Mouse (Mus musculus) embryonic fibroblast, embryonic 13.5 days (primary cell): ENCODE data around the gene Glis1. TPM values are rescaled to one million over a fixed set of nuclear protein-coding genes. Genes with fewer than 3 reads are reported as not detected.

ENCODE experiments used
- H3K27ac ChIP-seq: 2 replicates; pipeline ENCODE4 v1.5.1; 2012; ENCODE audit warnings: low read length, control low read depth, inconsistent platforms; ENCODE audit not compliant: insufficient read depth
- H3K4me1 ChIP-seq: 2 replicates; pipeline ENCODE4 v1.6.1; 2011; ENCODE audit warnings: low read length; ENCODE audit not compliant: control insufficient read depth, insufficient read depth
- H3K4me3 ChIP-seq: 2 replicates; pipeline ENCODE4 v1.5.1; 2011; ENCODE audit warnings: mild to moderate bottlenecking, control low read depth, low read length; ENCODE audit not compliant: insufficient read depth
- CTCF ChIP-seq: IDR thresholded peaks from 2 replicates; pipeline ENCODE4 v1.5.1; 2011; ENCODE audit warnings: mild to moderate bottlenecking, control low read depth, low read length, moderate library complexity, borderline replicate concordance; ENCODE audit not compliant: insufficient read depth
- POLR2A ChIP-seq: IDR thresholded peaks from 2 replicates; pipeline ENCODE4 v1.6.1; 2011; ENCODE audit warnings: low read depth, mild to moderate bottlenecking, control low read depth, low read length, moderate library complexity
- polyA plus RNA-seq: library from polyadenylated mRNA; stranded (reverse); fragments of >200 nt; gene quantifications from 2 replicates; pipeline ENCODE4 v1.2.4, GENCODE M21; 2011; ENCODE audit warnings: low read depth; ENCODE audit not compliant: missing spikeins, insufficient read length

The Glis1 gene
- polyA plus RNA-seq, 1 experiment, result 4.9 TPM

DNA sequence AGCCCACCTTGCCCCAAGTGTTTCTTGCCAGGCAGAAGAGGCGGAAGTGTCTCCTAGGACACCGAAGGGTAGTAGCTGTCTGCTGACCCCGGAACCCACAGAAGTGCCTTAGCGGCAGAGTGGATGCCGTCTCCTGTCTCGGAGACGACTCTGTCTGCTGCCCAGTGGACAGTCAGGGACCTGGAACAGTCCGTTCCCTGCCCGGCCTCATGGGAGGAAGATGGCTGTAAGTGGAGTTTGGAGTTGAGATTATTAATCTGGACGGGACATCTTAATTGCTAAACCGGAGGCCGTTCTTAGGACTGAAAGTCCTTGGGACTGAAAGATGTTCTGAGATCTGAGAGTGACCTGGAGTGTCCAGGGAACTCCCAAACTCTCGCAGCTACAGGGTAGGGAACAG, 15.1 kb downstream of the Glis1 start:
- TF ChIP-seq CTCF, result no peak
- no peak for TF ChIP-seq POLR2A
- Histone ChIP-seq H3K4me1 (peaks cover 8% of the 10 kb centered on the region; the same call in 1 of the 2 replicates), H3K4me3 (no peak overlapping the region), H3K27ac (no peak overlapping the region)

DNA sequence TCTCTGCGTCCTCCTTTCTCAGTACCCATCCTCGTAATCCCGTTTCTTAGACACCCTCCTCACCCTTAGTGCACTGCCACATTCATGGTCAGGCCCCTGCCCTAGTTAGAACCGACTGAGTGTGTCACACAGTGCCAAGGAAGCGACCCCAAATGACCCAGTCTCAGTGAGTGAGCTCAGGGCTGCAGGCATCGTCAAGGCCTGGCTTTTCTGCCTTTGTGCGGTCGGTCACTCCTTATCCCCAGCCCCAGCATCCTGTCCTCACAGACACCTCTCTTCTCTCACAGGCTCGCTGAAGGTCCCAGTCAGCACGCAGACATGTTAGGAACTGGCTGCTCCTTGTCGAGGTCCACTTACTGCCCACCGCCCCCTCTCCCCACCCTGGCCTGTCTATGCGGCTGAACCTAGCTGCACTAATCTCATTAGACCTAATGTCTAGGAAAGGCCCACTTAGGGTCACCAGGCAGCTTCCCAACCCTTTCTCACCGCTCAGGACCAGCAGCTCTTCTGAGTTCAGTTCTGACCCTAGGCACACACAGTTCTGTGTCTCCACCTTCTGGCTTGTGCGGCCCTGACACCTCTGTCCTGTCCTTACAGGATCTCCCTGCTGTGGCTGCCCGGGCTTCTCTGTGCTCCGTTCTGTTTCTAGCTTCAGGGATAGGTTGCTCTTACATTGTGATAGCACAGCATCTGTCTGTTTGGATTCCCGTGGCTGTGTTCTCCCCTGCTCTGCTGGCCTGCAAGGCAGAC, 18.1 kb downstream of the Glis1 start:
- TF ChIP-seq POLR2A, result no peak
- TF ChIP-seq CTCF, result peak; percentile 58; the same call in 1 of the 2 replicates
- H3K27ac ChIP-seq, result peak overlapping the region; percentile 82

GRCm38 (mm10) chr4:107453141-107453984, 19.0 kb downstream of the Glis1 start:
- Histone ChIP-seq H3K27ac (peak overlapping the region; percentile 91), H3K4me1 (peaks cover 8% of the 10 kb centered on the region), H3K4me3 (no peak overlapping the region)
- peak; percentile 78; the same call in 1 of the 2 replicates for TF ChIP-seq CTCF
- TF ChIP-seq POLR2A, result no peak

More for the DNA sequence above, 18.1 kb downstream of the Glis1 start:
- Histone ChIP-seq H3K4me1 (peaks cover 8% of the 10 kb centered on the region), H3K4me3 (no peak overlapping the region)

GRCm38 (mm10) chr4:107457602-107458001, 23.2 kb downstream of the Glis1 start:
- peak overlapping the region; percentile 76 for H3K27ac ChIP-seq
- H3K4me3 ChIP-seq, result no peak overlapping the region
- peaks cover 5% of the 10 kb centered on the region for H3K4me1 ChIP-seq
- no peak for TF ChIP-seq POLR2A
- TF ChIP-seq CTCF, result no peak

GRCm38 (mm10) chr4:107458907-107459306, 24.5 kb downstream of the Glis1 start:
- no peak overlapping the region for H3K27ac ChIP-seq

DNA sequence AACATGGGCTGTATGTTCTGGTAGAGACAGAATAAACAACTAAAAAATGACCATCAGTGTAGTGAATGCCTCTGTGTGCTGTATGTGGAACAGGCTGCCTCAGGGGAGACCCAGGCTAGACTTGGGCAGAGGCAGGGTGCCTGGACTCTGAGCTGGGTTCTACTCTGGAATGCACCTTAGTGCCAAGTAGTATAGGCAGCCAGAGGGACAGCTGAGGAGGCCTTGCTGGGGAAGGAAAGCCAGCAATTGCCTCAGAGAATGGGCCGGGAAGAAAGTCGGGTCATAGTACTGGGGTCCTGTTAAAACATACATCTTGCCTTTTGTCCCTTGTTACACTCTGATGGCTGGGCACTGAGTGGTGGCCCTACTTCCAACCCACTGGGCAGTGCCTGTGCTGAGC, 25.1 kb downstream of the Glis1 start:
- Histone ChIP-seq H3K27ac (no peak overlapping the region), H3K4me3 (no peak overlapping the region), H3K4me1 (no peaks in the 10 kb centered on the region; the same call in 1 of the 2 replicates)
- TF ChIP-seq POLR2A (no peak), CTCF (no peak)

More at GRCm38 (mm10) chr4:107458907-107459306, 24.5 kb downstream of the Glis1 start:
- no peaks in the 10 kb centered on the region; the same call in 1 of the 2 replicates for H3K4me1 ChIP-seq
- no peak for TF ChIP-seq POLR2A
- TF ChIP-seq CTCF, result no peak
- H3K4me3 ChIP-seq, result no peak overlapping the region

DNA sequence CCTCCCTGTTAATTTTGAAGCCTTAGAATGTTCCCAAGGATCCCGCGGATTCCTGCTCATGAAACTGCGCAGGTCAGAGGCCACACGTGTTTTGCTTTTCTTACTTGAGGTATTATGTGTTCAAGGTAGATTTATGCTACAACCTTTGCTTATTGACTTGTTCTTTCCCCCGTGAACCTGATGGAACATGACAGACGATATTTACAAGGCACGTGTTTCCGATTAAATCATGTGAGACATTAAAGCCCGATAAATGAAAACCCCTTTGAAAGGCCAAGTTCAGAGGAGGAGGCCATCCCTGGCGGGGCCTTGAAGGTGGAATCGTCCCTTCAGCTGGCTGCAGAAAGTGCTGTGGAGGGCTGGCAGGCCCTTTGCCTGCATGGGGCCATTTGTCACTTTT, 26.1 kb downstream of the Glis1 start:
- Histone ChIP-seq H3K4me1 (no peaks in the 10 kb centered on the region; the same call in 1 of the 2 replicates), H3K4me3 (no peak overlapping the region), H3K27ac (no peak overlapping the region)
- TF ChIP-seq POLR2A, result no peak
- no peak for TF ChIP-seq CTCF

GRCm38 (mm10) chr4:107467831-107468230, 33.4 kb downstream of the Glis1 start:
- H3K27ac ChIP-seq, result peak overlapping the region; percentile 20
- H3K4me3 ChIP-seq, result no peak overlapping the region
- TF ChIP-seq POLR2A, result no peak
- TF ChIP-seq CTCF, result no peak
- peaks cover 5% of the 10 kb centered on the region for H3K4me1 ChIP-seq

DNA sequence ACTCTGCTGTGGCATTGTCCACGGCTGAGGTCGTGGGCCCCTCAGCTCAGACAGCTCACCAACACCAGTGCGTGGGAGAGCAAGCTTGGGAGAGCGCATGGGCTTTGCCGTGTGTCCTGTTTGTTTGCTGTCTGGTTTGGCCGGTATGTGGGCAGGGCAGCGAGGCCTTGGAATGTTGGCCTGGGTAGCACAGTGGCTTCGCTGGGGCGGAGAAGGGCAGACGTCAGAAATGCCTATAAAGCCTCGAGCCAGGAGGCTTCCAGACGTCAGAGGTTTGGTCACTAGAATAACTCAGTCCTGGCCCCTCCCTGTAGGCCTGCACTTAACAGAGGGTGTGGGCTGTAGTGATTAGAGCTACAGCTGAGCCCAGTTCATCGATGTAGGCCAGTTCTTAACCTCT, 33.9 kb downstream of the Glis1 start:
- peaks cover 5% of the 10 kb centered on the region for H3K4me1 ChIP-seq
- peak overlapping the region; percentile 48 for H3K27ac ChIP-seq
- no peak for TF ChIP-seq POLR2A
- TF ChIP-seq CTCF, result no peak
- H3K4me3 ChIP-seq, result no peak overlapping the region

DNA sequence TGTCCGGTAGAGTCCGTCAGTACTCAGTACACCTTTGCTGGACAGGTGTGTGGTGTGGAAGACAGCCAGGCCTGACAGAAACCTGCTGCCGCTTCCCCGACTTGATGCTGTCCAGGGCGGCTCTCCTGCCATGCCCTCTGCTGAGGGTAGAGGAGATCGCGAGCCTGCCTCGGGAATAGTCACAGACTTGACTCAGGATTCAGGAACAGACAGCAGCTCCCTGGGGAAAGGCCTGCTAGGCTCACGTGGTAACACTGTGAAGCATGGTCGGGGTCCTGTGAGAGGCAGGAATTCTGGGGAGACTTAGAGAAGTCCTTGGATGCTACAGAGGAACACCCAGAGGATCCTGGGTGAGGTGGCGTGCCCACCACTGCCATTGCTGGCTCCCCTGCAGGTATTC, 34.4 kb downstream of the Glis1 start:
- no peak for TF ChIP-seq POLR2A
- TF ChIP-seq CTCF, result no peak
- peaks cover 5% of the 10 kb centered on the region for H3K4me1 ChIP-seq
- no peak overlapping the region for H3K4me3 ChIP-seq
- H3K27ac ChIP-seq, result peak overlapping the region; percentile 48
